11 mouse cellular contexts compared by ENCODE assay signal in the genomic region with DNA sequence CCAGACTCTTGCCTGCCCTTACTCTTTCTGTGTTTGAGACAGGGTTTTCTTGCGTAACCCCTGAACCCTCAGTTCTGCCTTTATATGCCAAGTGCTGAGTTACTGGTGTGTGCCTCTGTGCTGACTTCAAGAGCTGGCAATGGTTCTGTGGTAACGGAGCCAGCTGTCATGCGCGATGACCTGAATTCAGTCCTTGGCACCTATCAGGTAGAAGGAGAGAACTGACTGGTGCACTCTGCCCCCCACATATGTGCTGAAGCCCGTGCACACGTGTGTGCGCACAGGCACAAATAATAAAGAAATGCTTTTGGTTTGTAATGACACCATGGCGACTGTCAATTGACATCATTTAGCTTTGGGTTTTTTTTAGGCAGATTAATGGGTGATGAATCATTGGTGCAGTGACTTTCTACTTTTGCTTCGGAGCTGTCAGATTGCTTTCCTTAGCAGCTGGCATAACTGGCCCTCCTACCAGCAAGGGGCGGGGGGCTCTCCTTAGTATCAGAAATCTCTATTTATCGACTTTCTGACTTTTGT. TPM values are rescaled to one million over a fixed set of nuclear protein-coding genes. Genes with fewer than 3 reads are reported as not detected.
DNase-seq lines count a peak whose midpoint lies in the region; ATAC-seq and TF ChIP-seq lines count a peak whose summit lies in the region.
"Had no signal": no experiment of that assay in that cellular context is flagged by ENCODE, and none has a peak within 500 bp of the region (broad histone marks: within the 10 kb centered on the region; RNA-seq: fewer than 3 reads in every experiment).

No protein-coding gene starts in this region.

- POLR2A ChIA-PET in Patski (lab: Charles Lee) = interaction anchor here (1.0 kb wide), 1 partner anchor 27 kb away, joined by 3 read pairs; no protein-coding TSS in a partner anchor

- peak; percentile 52 to 56 for DNase-seq in kidney, postnatal 36 days
- DNase-seq in kidney, postnatal 14 days = no peak
- DNase-seq in Patski (ENCODE audit: low read depth, low spot score) = peak; percentile 20
- DNase-seq in cerebellum, adult 2 months = peak; percentile 84 to 89
- DNase-seq in retina, postnatal 1 day = no peak
- DNase-seq in embryo, embryonic 10 days (ENCODE audit: low spot score) = no peak
- DNase-seq: thymus, adult 18-20 months had no signal

- H3K4me1 ChIP-seq in cerebellum, adult 2 months (ENCODE audit: control insufficient read depth, insufficient read depth, low read length) = peaks cover 41% of the 10 kb centered on the region
- H3K4me1 ChIP-seq in heart, embryonic 13.5 days = peaks cover 65% of the 10 kb centered on the region

- no peak for TF ChIP-seq CTCF in Patski (IDR thresholded peaks at IDR 0.05)
- no peak for TF ChIP-seq CTCF in cerebellum, adult 2 months (IDR thresholded peaks at IDR 0.05; ENCODE audit: borderline replicate concordance, insufficient read depth, low read depth, low read length)

- no peak overlapping the region for H3K4me2 ChIP-seq in heart, embryonic 13.5 days
- H3K4me2 ChIP-seq: hindbrain, embryonic 15.5 days; limb, embryonic 15.5 days had no signal

- no peak for ATAC-seq in Patski
- ATAC-seq in heart, embryonic 13.5 days (ENCODE audit: extremely low read depth, insufficient number of reproducible peaks, low FRiP score, low TSS enrichment) = no peak
- ATAC-seq in inflammation-experienced regulatory T-cells, adult 6 months = no peak

- no peaks in the 10 kb centered on the region for H3K36me3 ChIP-seq in heart, embryonic 13.5 days
- H3K36me3 ChIP-seq: hindbrain, embryonic 15.5 days; limb, embryonic 15.5 days had no signal

- peak overlapping the region; percentile 56; the same call in 1 of the 2 replicates for H3K27ac ChIP-seq in cerebellum, adult 2 months (ENCODE audit: insufficient read depth, low read length)
- 0 out of 2 replicates have a peak overlapping the region, but pooled peaks have one; percentile 22 for H3K27ac ChIP-seq in heart, embryonic 13.5 days (replicated peaks)
- H3K27ac ChIP-seq: hindbrain, embryonic 15.5 days; limb, embryonic 15.5 days had no signal

- no peak overlapping the region; the same call in 1 of the 2 replicates for H3K9ac ChIP-seq in heart, embryonic 13.5 days
- H3K9ac ChIP-seq: hindbrain, embryonic 15.5 days; limb, embryonic 15.5 days had no signal

- no peak for TF ChIP-seq POLR2A in cerebellum, adult 2 months (IDR thresholded peaks at IDR 0.05; ENCODE audit: borderline replicate concordance, insufficient read depth, low read length)

- 9% methylated on average over 11 of the region's 11 CpGs for WGBS in cerebellum, adult 2 months
- 74% methylated on average over 11 of the region's 11 CpGs for WGBS in heart, embryonic 13.5 days

- peak overlapping the region; percentile 2 for H3K4me3 ChIP-seq in cerebellum, adult 2 months (replicated peaks; ENCODE audit: insufficient read depth, low read depth, low read length)
- no peak overlapping the region for H3K4me3 ChIP-seq in heart, embryonic 13.5 days
- H3K4me3 ChIP-seq: hindbrain, embryonic 15.5 days; limb, embryonic 15.5 days had no signal

- no peaks in the 10 kb centered on the region for H3K27me3 ChIP-seq in Patski
- H3K27me3 ChIP-seq in cerebellum, adult 2 months (ENCODE audit: control insufficient read depth, insufficient read depth, low read length) = no peaks in the 10 kb centered on the region
- H3K27me3 ChIP-seq in heart, embryonic 13.5 days (replicated peaks) = no peaks in the 10 kb centered on the region
- H3K27me3 ChIP-seq: hindbrain, embryonic 15.5 days; limb, embryonic 15.5 days had no signal

- CTCF ChIA-PET in Patski (lab: Charles Lee) = interaction anchor here (1.2 to 2.1 kb wide), 3 partner anchors 8 to 14 kb away, joined by 3 to 8 read pairs (median 3); no protein-coding TSS in a partner anchor

- no peaks in the 10 kb centered on the region for H3K9me3 ChIP-seq in heart, embryonic 13.5 days
- H3K9me3 ChIP-seq: hindbrain, embryonic 15.5 days; limb, embryonic 15.5 days had no signal

- in situ Hi-C loops in Patski (cut with MboI; ENCODE audit: low pct_unique_long_range_greater_than_20kb) = no loop called here

RNA-seq across cellular contexts. Expression of gene Itsn1, which starts 38.2 kb away (rescaled TPM):
- 36.0 TPM for polyA plus RNA-seq in Patski (2021)
- polyA plus RNA-seq in cerebellum, adult 2 months (2012; rRNA removed) = 67.3 and 68.7 TPM in 2 replicates
- 19.5 and 20.0 TPM in 2 replicates for polyA plus RNA-seq in heart, embryonic 13.5 days (2015; fragmentation: Nextera tagmentation; extraction: Ambion mirVana)
- polyA plus RNA-seq in inflammation-experienced regulatory T-cells, adult 6 months (2017; shearing (Covaris generic)) = 1 to 10 TPM in 2 of 3 experiments, under 1 TPM in 1; 0.74 to 4.1 (median 3.9) TPM

RNA-seq across cellular contexts. Expression of gene Cryzl1, which starts 38.5 kb away (rescaled TPM):
- polyA plus RNA-seq in Patski (2021) = 82.3 TPM
- 104 and 114 TPM in 2 replicates for polyA plus RNA-seq in cerebellum, adult 2 months (2012; rRNA removed)
- 51.4 and 58.5 TPM in 2 replicates for polyA plus RNA-seq in heart, embryonic 13.5 days (2015; fragmentation: Nextera tagmentation; extraction: Ambion mirVana)
- 10 to 100 TPM; 66.2 to 89.2 (median 79.6) TPM for polyA plus RNA-seq in inflammation-experienced regulatory T-cells, adult 6 months (2017; shearing (Covaris generic))

Comparison
In these comparisons a context has a peak if more than half of its experiments do, and no peak if none do; other contexts are left out.
1. DNase-seq: peak in kidney, postnatal 36 days (2 of 2), Patski (single experiment) and cerebellum, adult 2 months (2 of 2); none in kidney, postnatal 14 days (single experiment), retina, postnatal 1 day (single experiment) and embryo, embryonic 10 days (single experiment).